Mouse (Mus musculus): Measurements from ENCODE around the gene Olfr69. TPM values are rescaled to one million over a fixed set of nuclear protein-coding genes. Genes with fewer than 3 reads are reported as not detected.
"Not testable (repeated sequence)": the region's sequence is repeated elsewhere in the genome, so short reads cannot be mapped to it uniquely, and the experiment has no call there.

The Olfr69 gene
- not detected in 2 replicates for total RNA-seq (2021)
- long read RNA-seq = 0 reads

- DNase-seq = no peak
Measured at GRCm38 (mm10) chr7:103771494-103771893, at the start of gene Olfr69. Gene Olfr69, minus strand, starts transcription at chr7:103771594.

DNA sequence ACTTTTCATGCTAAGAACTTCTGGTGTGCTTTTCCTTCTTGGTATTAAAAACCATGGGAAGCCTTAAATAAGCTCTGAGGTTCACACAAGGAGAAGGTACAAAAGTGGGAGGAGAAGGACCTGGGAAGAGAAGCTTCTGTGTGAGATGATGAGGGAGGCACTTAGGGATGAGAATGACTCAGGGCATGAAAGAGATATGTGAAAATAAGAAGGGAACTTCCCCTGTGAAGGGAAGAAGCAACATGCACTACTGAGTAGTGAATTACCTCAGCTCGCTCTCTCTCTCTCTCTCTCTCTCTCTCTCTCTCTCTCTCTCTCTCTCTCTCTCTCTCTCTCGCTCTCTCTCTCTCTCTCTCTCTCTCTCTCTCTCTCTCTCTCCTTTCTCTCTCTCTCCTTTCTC lies 43.7 kb upstream of the Olfr69 start:
- not testable (repeated sequence) for DNase-seq

- DNase-seq = no peak
Measured at GRCm38 (mm10) chr7:103813766-103814165, 42.4 kb upstream of the Olfr69 start, which contains the start of gene Hbb-bt. Gene Hbb-bt, minus strand, starts transcription at chr7:103813996.

DNA sequence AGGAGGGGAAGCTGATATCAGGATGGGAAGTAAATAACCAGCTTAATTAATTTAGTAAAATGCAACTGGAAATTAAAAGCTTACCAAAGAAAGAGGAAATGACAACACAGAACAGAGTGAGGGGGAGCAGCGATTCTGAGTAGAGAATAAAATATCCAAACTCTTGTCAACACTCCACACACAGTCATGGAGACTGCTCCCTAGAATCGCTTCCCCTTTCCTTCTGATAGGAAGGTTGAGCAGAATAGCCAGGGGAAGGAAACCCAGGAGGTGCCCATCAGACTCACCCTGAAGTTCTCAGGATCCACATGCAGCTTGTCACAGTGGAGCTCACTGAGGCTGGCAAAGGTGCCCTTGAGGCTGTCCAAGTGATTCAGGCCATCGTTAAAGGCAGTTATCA lies 41.8 kb upstream of the Olfr69 start:
- not testable (repeated sequence) for DNase-seq

GRCm38 (mm10) chr7:103812174-103812573 lies 40.8 kb upstream of the Olfr69 start:
- no peak for DNase-seq

DNA sequence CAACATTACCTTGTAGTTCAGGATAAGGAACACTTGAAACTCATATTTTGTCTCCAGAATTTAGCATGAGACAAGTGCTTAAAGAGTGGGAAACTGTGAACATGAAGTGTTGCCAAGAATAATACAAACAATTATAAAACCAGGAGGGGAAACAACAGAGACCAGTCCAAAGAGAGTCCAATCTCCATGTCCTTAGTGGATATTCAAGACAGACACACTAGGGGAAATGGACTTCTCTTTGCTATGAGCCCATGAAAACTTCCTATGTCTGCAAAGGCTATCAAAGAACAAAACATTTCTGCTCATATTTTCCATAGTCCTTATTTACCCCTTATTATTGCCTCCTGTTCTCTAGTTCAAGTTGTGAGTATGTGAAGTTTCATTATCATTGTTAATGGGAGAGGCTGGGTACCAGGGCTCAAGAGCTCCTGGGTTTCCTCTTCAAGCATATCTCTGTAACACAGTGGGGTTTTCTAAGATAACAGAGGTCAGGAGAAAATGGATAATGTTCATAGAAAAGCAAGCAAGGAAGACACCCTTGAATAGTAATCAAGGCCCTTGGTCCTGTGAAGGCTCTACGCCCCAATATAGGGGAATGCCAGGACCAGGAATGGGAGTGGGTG lies 39.9 kb upstream of the Olfr69 start:
- DNase-seq = no peak

- no peak for DNase-seq
Measured at GRCm38 (mm10) chr7:103810746-103811145, 39.4 kb upstream of the Olfr69 start.

- DNase-seq = no peak
Measured at GRCm38 (mm10) chr7:103810296-103810695, 38.9 kb upstream of the Olfr69 start.

DNA sequence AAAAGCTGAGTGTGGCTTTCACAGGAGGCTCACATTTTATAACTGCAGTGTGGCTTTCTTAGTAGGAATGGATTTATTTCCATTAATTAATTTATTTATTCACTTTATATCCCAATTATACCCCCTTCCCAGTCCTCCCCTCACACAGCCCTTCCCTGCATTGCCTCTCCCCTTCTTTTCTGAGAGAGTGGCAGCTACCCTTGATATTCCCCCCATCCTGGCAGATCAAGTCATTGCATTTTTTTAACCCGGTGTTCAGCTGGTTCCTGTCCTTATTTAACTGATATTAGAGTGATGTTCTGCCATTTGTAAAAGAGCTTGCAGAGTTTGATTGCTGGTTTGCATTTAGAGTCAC lies 38.4 kb upstream of the Olfr69 start:
- no peak for DNase-seq

DNA sequence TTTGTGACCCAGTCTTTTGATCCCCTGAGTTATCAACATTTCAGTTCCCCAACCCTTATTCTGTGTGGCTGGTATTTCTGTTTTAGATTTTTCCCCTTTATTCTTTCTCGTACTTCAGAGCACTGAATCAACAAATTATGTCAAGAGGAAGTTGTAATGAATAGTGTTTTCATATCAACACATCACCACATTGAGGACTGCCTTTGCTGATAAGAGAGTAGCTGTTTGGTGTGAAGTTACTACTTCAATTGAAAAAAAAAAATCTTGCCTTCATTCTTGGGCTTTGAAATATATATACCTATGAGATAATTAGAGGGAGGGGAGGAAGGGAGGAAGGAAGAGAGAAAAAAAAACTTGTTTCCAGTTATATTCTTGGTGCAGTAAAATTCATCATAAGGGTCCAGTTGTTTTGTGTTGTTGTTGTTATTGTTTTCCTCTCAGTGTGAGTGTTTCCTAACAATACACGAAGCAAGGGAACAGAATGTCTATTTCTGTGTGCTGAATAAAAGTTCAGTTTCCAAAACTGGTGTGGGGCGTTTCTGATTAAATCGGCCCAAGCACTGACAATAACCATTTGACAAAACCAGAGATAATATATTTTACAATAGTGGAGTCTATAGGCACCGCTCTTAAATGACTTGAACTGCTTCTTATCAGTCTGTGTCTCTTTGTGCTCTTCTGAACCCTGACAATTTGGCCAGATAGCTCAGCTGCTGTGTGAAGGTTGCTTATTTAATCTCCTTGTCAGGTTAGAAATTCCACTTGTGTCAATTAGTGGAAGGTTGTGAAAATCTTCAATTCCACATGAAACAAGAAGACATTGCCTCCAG lies 37.8 kb upstream of the Olfr69 start:
- DNase-seq = no peak

DNA sequence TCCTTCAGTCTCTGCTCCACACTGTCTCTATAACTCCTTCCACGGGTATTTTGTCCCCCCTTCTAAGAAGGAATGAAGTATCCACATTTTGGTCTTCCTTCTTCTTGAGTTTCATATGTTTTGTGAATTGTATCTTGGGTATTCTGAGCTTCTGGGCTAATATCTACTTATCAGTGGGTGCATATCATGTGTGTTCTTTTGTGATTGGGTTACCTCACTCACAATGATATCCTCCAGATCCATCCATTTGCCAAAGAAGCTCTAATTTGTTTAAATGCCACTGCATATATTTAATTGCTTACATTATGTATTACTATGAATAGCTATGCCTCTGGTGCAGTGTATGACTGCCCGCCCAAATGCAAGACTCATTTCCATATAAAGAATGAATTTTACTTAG lies 36.7 kb upstream of the Olfr69 start:
- not testable (repeated sequence) for DNase-seq

DNA sequence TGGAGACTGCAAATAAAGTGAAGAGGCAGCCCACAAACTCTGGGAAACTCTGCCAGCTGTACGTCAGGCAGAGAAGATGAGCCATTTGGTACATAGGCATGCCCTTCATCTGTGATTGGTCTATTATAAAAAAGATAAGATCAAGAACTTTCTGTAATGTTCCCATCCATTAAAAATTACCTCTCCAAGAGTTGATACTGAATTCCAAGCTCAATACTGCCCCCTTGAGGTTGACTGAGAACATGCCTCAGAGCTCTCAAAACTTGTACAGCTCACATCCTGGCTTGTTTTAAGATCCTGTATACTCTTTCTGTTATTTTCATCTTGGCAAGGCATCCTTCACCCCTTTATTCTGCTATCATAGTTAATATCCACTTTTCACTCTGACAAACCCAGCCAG lies 35.5 kb upstream of the Olfr69 start:
- no peak for DNase-seq

DNA sequence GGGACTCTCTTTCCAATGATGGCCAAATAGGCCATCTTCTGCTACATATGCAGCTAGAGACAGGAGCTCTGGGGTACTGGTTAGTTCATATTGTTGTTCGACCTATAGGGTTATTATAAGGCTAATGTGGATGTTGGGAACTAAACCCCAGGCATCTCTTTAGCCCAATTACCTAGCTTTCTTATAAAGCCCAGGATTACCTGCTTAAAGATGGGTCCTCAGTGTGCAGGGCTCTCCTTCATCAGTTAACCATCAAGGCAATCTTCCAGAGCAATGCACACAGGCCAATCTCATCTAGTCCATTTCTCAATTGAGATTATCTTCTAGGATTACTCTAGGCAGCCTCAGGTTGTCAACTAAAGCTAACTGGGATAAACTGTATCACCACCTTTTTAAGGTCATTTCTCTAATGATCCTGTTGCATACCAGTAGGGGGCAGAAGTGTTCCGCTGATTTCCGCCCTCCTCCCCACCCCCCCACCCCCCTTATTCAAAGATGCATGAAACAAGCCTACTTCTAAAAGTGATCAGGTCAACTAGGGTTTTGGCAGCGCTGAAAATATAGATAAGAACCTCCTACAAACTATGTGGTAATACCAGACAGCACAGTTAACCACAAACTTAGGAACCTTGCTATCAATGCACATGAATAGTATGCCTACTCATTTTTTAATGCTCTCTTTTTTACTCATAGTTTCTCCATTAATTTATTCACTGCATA lies 21.4 kb upstream of the Olfr69 start:
- DNase-seq = peak; percentile 0

DNA sequence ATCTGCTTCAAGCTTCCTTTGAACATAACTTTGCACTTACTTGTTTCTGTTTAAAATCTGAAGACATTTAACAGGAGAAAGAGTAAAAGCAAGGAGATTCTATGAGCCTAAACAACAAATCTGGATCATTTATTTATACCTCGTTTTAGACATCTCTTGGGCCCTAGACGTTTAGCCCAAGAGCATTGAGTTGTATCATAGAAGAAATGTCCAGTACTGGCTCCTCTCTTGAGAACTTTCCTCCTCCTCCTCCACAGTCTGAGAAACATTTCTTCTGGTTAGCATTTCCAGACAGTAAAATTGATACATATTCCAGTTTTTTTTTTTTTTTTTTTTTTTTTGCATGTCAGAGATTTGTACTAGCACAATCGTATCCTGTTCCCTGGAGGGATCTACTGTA lies 20.3 kb upstream of the Olfr69 start, which contains the start of gene Olfr67:
Olfr67 (minus strand) TSS at position 101 of the 400 bp plus-strand sequence.
- DNase-seq = no peak

GRCm38 (mm10) chr7:103779598-103779997 lies 8.2 kb upstream of the Olfr69 start, which contains the start of gene Olfr68:
Gene Olfr68, minus strand, starts transcription at chr7:103779698.
- DNase-seq = no peak

- DNase-seq = not testable (repeated sequence)
Measured at GRCm38 (mm10) chr7:103777652-103778051, 6.3 kb upstream of the Olfr69 start.

- DNase-seq = not testable (repeated sequence)
Measured at GRCm38 (mm10) chr7:103767687-103768086, 3.7 kb downstream of the Olfr69 start.

GRCm38 (mm10) chr7:103762212-103762611 lies 9.2 kb downstream of the Olfr69 start:
- DNase-seq = not testable (repeated sequence)

GRCm38 (mm10) chr7:103757233-103757632 lies 14.2 kb downstream of the Olfr69 start, which contains the start of gene Olfr630:
Gene Olfr630, minus strand, starts transcription at chr7:103757333.
- DNase-seq = no peak

GRCm38 (mm10) chr7:103744843-103745242 lies 26.6 kb downstream of the Olfr69 start, which contains the start of gene Olfr629:
Gene Olfr629, minus strand, starts transcription at chr7:103744943.
- DNase-seq = no peak

GRCm38 (mm10) chr7:103730074-103730473 lies 41.3 kb downstream of the Olfr69 start, which contains the start of gene Olfr628:
Gene Olfr628, plus strand, starts transcription at chr7:103730374.
- DNase-seq = no peak

GRCm38 (mm10) chr7:103716398-103716797 lies 55.0 kb downstream of the Olfr69 start:
- DNase-seq = not testable (repeated sequence)
